Mouse (Mus musculus) limb, embryonic 10.5 days (tissue): ENCODE data around the gene Ephb4. TPM values are rescaled to one million over a fixed set of nuclear protein-coding genes. Genes with fewer than 3 reads are reported as not detected.

ENCODE experiments used
- DNase-seq: peaks from one replicate; pipeline ENCODE4 v3.0.0-alpha.2; 2017; ENCODE audit warnings: low spot score
- H3K27ac ChIP-seq: fragments of 300-500 bp; sonication (generic); 2 replicates; pipeline ENCODE4 v1.5.1; 2016; ENCODE audit warnings: mild to moderate bottlenecking
- H3K27me3 ChIP-seq: fragments of 300-500 bp; sonication (generic); 2 replicates; pipeline ENCODE4 v1.6.1; 2016; ENCODE audit warnings: low read depth, mild to moderate bottlenecking; ENCODE audit not compliant: poor library complexity, severe bottlenecking
- H3K36me3 ChIP-seq: fragments of 300-500 bp; sonication (generic); 2 replicates; pipeline ENCODE4 v1.6.1; 2016; ENCODE audit warnings: mild to moderate bottlenecking, moderate library complexity
- H3K4me1 ChIP-seq: fragments of 300-500 bp; sonication (generic); 2 replicates; pipeline ENCODE4 v1.6.1; 2016
- H3K4me3 ChIP-seq: fragments of 300-500 bp; sonication (generic); 2 replicates; pipeline ENCODE4 v1.5.1; 2016; ENCODE audit warnings: mild to moderate bottlenecking, moderate library complexity
- H3K9me3 ChIP-seq: fragments of 300-500 bp; sonication (generic); replicated peaks from 2 replicates; pipeline ENCODE4 v1.6.1; 2016; ENCODE audit warnings: mild to moderate bottlenecking
- WGBS: fragments of 180-500 bp; shearing (Covaris S2); methylation state at CpG from one replicate; pipeline ENCODE4 v1.1.7; 2016; 5-methylcytosine and 5-hydroxymethylcytosine counted together
- polyA plus RNA-seq: library from polyadenylated mRNA; unstranded; fragments of >200 nt; fragmentation: Nextera tagmentation; extraction: Ambion mirVana; gene quantifications from 2 replicates; pipeline ENCODE4 v1.2.1, GENCODE M21; 2016

Ephb4 gene
- 66.3 and 81.0 TPM in 2 replicates for polyA plus RNA-seq

DNA sequence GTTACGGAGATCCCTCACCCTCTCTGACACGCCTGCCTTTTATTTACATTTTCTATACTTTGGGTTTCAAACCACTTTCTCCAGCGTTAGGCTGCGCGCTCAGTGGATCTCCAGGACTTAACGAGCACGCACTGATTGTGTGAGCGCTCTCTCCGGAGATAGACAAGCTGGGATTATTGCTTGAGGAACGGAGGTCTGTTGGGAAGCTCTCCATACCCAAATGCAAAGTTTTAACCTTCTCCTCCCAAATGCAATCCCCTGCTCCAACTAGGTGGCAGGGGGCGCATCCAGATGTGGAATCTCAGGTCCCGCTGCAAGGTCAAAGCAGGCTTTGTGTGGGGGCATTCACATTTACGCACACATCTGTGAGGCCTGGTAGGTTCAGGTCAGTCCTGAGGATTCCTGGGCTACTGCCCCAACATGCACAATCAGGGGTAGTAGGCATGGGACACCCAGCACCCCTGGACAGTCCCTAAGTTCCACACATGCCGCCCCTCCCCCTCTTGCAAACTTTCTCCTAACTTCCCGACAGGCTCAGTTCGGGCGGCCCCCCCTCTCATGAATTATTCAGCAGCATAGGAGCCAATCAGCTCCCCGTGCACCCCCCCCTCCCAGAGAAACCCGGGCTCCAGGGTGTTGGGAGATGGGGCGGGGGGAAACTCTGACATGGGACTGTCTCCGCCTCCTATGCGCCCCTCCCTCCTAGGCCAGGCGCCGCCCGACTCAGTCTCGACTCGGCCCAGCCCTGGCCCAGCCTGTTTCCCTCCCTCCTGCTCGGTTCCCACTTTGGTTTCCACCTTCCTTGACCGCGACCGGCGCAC, at the start of gene Ephb4:
Gene Ephb4, plus strand, starts transcription at position 726 of the 821 bp plus-strand sequence.
- Histone ChIP-seq H3K27ac (peak within 1 kb of the TSS; percentile 98), H3K4me3 (peak within 1 kb of the TSS; percentile 97), H3K27me3 (no peaks in the 10 kb centered on the region), H3K4me1 (peaks cover 72% of the 10 kb centered on the region), H3K36me3 (peaks cover 23% of the 10 kb centered on the region), H3K9me3 (no peaks in the 10 kb centered on the region)
- peak; percentile 96 for DNase-seq
- 1% methylated on average over 32 of the region's 32 CpGs for WGBS

DNA sequence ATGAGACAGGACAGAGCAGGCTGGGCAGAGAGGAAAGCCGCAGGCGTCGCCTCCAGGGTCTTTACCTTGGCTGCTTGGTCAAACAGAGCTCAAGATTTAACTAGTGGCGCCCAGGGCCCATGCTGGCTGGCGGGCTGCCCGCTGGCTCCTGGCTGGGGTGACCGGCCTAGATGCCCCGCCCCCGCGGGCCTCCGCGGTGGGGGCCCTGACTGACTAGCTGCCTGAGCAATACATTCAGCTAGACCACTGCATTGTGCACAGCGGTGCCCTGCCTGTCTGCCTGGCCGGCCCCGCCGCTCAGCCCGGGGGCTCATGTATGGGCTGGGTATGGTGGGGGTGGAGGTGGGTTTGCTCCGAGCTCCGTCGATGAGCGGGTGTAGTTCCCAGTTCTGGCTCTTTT, 48.7 kb upstream of the Ephb4 start:
- Histone ChIP-seq H3K27ac (no peak overlapping the region), H3K4me1 (peaks cover 18% of the 10 kb centered on the region), H3K27me3 (no peaks in the 10 kb centered on the region), H3K4me3 (no peak overlapping the region), H3K36me3 (peaks cover 97% of the 10 kb centered on the region), H3K9me3 (no peaks in the 10 kb centered on the region)
- 93% methylated on average over 21 of the region's 21 CpGs for WGBS
- DNase-seq = no peak

DNA sequence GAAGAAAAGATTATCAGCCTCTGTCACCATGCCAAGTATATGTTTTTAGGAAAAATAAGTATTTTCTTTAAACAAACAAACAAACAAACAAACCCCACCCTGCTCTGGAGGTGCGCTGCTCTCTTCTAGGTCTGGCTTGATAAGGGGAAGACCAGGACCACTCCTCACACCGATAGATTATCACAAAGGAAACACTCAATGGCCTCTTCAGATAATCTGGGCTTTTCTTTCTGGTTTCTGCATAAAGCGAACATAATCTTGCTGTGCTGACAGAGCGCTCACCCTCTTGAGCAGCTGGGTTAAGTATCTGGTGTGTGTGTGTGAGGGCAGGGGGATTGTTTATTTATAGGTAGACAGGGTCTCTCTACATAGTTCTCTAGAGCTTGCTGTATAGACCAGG, 46.3 kb upstream of the Ephb4 start:
- Histone ChIP-seq H3K4me3 (no peak overlapping the region), H3K36me3 (peaks cover 77% of the 10 kb centered on the region), H3K27ac (no peak overlapping the region), H3K27me3 (no peaks in the 10 kb centered on the region), H3K9me3 (no peaks in the 10 kb centered on the region), H3K4me1 (peaks cover 30% of the 10 kb centered on the region)
- 89% methylated on average over 4 of the region's 4 CpGs for WGBS
- DNase-seq = no peak

DNA sequence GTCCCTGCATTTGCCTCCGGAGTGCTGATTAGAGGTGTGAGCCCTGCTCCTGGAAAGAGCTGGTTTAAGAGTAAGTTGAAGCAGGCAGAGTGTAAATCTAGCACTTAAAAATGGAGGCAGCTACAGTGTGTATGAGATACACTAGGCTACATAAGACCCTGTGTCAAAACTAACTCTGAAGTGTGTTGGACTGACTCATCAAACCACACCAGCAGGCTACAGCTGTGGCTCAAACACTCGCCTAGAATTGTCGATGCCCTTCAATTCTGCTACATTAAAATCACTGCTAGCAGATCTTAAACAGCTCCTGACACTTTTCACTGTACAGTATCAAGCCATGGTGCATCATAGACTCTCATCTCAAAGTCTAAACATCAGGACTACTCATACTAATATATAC, 45.7 kb upstream of the Ephb4 start:
- Histone ChIP-seq H3K9me3 (no peaks in the 10 kb centered on the region), H3K4me3 (peak overlapping the region; percentile 97; the same call in 1 of the 2 replicates), H3K36me3 (peaks cover 77% of the 10 kb centered on the region), H3K27me3 (no peaks in the 10 kb centered on the region), H3K27ac (no peak overlapping the region), H3K4me1 (peaks cover 31% of the 10 kb centered on the region)
- no peak for DNase-seq
- WGBS = 79% methylated on average over 3 of the region's 3 CpGs

DNA sequence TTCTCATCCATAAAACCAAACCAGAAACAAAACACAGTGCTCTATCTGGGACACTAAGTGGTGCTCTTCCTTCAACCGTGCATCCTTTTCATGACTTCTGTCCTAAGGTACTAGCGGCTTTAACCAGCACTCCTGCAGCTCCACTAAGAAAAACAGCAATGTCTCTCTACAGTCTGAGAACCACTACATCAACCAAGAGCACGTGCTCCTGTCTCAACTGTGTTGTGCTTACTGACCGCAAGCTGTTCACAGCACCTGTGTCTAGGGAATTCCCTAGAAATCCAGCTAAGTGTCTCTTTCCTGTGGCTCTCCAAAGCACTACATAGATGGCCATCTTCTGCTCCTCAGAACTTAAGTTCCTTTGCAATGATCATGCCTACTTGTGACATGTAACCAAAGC, 45.1 kb upstream of the Ephb4 start:
- Histone ChIP-seq H3K27ac (no peak overlapping the region), H3K4me1 (peaks cover 31% of the 10 kb centered on the region)

DNA sequence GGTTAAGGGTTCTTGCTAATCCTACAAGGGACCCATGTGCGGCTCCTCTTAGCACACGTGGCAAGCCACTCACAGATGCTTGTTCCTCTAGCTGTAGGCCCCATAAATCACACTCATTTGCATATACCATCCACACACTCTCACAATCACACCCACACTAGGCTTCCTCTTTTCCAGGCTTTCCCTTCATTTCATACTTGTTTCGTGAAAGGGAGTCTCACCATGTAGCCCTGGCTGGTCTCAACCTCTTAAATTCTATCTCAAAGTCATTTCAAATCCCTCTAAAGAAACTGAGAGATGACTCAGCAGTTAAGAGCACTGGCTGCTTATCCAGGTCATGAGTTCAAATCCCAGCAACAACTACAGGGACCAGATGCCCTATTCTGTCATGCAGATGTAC, 44.1 kb upstream of the Ephb4 start:
- Histone ChIP-seq H3K36me3 (peaks cover 77% of the 10 kb centered on the region), H3K4me3 (peak overlapping the region; percentile 97), H3K27me3 (no peaks in the 10 kb centered on the region), H3K9me3 (no peaks in the 10 kb centered on the region), H3K4me1 (peaks cover 31% of the 10 kb centered on the region), H3K27ac (no peak overlapping the region)
- DNase-seq = no peak
- WGBS = 49% methylated on average over 3 of the region's 3 CpGs

More for the DNA sequence above, 45.1 kb upstream of the Ephb4 start:
- WGBS = 57% methylated on average over 4 of the region's 4 CpGs
- no peaks in the 10 kb centered on the region for H3K9me3 ChIP-seq
- peaks cover 77% of the 10 kb centered on the region for H3K36me3 ChIP-seq
- H3K4me3 ChIP-seq = peak overlapping the region; percentile 97
- H3K27me3 ChIP-seq = no peaks in the 10 kb centered on the region
- DNase-seq = no peak

- Histone ChIP-seq H3K4me1 (peaks cover 32% of the 10 kb centered on the region), H3K9me3 (no peaks in the 10 kb centered on the region), H3K36me3 (peaks cover 77% of the 10 kb centered on the region), H3K27ac (peak overlapping the region; percentile 98), H3K27me3 (no peaks in the 10 kb centered on the region), H3K4me3 (peak overlapping the region; percentile 97)
- no peak for DNase-seq
- WGBS = 21% methylated on average over 12 of the region's 12 CpGs
Observed at GRCm38 (mm10) chr5:137306439-137307005, 43.4 kb upstream of the Ephb4 start.

DNA sequence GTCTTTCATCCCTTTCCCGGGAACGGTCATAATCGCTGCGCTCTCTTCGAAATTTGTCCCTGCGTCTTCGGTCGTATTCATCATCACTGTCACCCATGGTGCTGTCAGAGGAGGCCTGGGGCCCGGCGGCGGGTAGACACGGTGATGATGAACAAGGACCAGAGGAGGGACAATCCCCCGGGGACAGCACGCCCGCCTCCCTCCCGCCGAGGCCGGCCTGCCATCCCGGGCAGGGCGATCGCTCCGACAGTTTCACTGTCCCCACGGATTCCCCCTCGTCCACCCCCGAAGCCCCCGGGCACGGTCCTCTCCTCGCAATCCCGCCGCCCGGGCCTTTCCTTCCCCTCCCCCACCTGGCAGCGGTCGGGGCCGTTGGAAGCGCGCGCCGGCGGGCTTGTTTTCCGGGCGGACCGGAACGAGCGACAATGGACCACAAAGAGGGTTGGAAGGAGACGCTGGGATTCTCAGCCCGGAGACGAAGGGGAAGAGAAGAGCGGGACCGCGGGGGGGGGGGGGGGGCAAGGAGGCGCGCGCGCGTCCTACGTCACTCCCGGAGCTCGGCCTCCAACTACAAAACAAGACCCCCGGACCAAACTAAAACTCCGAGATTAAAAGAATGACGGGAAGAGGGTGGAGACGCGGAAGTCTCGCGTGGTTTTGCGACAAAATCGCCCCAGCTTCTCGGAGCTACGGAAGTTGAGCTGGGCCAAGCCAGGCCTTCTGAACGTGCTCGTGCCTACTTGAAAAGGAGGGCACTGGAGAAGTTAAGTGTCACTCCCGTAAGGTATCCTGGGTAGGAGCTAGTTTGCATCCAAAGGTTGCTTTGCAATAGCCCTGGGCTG, 42.6 kb upstream of the Ephb4 start, which contains the start of gene Srrt:
Gene Srrt, minus strand, starts transcription at position 604 of the 842 bp plus-strand sequence.
- Histone ChIP-seq H3K9me3 (no peaks in the 10 kb centered on the region), H3K27ac (peak within 1 kb of the TSS; percentile 98), H3K4me3 (peak within 1 kb of the TSS; percentile 97), H3K27me3 (no peaks in the 10 kb centered on the region), H3K4me1 (peaks cover 39% of the 10 kb centered on the region), H3K36me3 (peaks cover 77% of the 10 kb centered on the region)
- peak; percentile 90 for DNase-seq
- under 1% methylated on average over 72 of the region's 72 CpGs for WGBS

- Histone ChIP-seq H3K27ac (peak overlapping the region; percentile 98; the same call in 1 of the 2 replicates), H3K4me1 (peaks cover 50% of the 10 kb centered on the region), H3K4me3 (peak overlapping the region; percentile 97), H3K9me3 (no peaks in the 10 kb centered on the region), H3K36me3 (peaks cover 74% of the 10 kb centered on the region), H3K27me3 (no peaks in the 10 kb centered on the region)
- no peak for DNase-seq
- WGBS = 94% methylated on average over 4 of the region's 4 CpGs
Observed at GRCm38 (mm10) chr5:137308356-137308755, 41.6 kb upstream of the Ephb4 start.

DNA sequence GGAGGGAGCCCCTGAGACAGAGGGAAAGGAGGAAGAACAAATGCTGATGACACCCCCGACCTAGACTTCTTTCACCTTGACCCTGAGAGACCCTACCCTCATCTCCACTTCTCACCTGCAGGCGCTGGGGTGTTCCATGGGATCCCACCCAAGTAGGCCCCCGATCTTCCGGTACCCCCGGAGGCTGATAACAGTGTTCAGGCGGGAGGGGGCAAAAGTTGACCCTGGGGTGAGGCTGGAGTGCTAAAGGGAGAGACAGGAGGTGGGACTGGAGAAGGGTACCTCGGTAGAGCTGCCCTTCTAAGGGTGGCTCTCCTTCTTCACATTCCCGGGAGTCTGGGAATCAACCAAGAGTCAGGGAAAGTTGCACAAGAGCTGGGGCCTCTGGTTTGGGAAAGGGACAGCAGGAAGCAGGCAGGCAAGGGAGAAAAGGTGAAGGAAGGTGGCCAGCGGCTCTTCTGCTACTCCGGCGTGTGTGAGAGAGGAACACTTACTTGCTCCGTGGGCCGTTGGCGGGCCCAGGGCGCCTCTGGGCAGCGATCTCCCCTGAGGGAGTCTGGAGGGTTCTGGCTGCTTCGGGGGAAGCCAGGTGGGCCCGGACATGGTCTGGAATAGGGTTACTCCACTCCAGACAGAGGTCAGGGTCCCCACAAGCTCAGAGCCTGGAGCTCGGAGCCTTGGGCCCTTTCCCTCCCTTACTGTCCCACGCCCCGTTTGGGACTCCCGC, 36.3 kb upstream of the Ephb4 start:
- Histone ChIP-seq H3K9me3 (no peaks in the 10 kb centered on the region), H3K27me3 (no peaks in the 10 kb centered on the region), H3K36me3 (peaks cover 57% of the 10 kb centered on the region), H3K27ac (peak overlapping the region; percentile 95), H3K4me1 (peaks cover 42% of the 10 kb centered on the region), H3K4me3 (peak overlapping the region; percentile 75)
- no peak for DNase-seq
- 2% methylated on average over 22 of the region's 22 CpGs for WGBS

- Histone ChIP-seq H3K36me3 (peaks cover 55% of the 10 kb centered on the region), H3K4me3 (peak within 1 kb of the TSS; percentile 75), H3K9me3 (no peaks in the 10 kb centered on the region), H3K27ac (peak within 1 kb of the TSS; percentile 95), H3K27me3 (no peaks in the 10 kb centered on the region), H3K4me1 (peaks cover 42% of the 10 kb centered on the region)
- DNase-seq = peak; percentile 96
- 12% methylated on average over 30 of the region's 30 CpGs for WGBS
Observed at GRCm38 (mm10) chr5:137314193-137315083, 35.5 kb upstream of the Ephb4 start, which contains the start of gene Trip6. Gene Trip6, minus strand, starts transcription at chr5:137314404.
